Mouse (Mus musculus): ENCODE results near the gene Olfr523. TPM values are rescaled to one million over a fixed set of nuclear protein-coding genes. Genes with fewer than 3 reads are reported as not detected.

Gene Olfr523
- polyA plus RNA-seq, 1 experiment from 2014 or later, result not detected

- Histone ChIP-seq H3K27ac (replicated peaks in 1 of 2; ENCODE audit: control insufficient read depth in 1 of 2, insufficient read depth in 1 of 2, low read depth in 2 of 2, low read length in 2 of 2) (no peak overlapping the region), H3K4me2 (ENCODE audit: low read length) (no peak overlapping the region), H3K4me3 (ENCODE audit: control insufficient read depth in 1 of 2, insufficient read depth in 1 of 2, low read depth in 1 of 2, low read length in 2 of 2) (no peak overlapping the region), H3K4me1 (ENCODE audit: control insufficient read depth in 2 of 2, insufficient read depth in 2 of 2, low read length in 2 of 2) (no peaks in the 10 kb centered on the region), H3K9me3 (ENCODE audit: control insufficient read depth, low read length) (no peaks in the 10 kb centered on the region), H3K36me3 (ENCODE audit: control insufficient read depth, insufficient read depth, low read length) (no peaks in the 10 kb centered on the region), H3K9ac (ENCODE audit: low read length) (no peak overlapping the region), H3K27me3 (ENCODE audit: control insufficient read depth, insufficient read depth, low read length) (no peaks in the 10 kb centered on the region)
- ATAC-seq (ENCODE audit: insufficient number of reproducible peaks, insufficient read depth, low FRiP score, low read depth), result no peak
- WGBS, result 67% methylated on average over 3 of the region's 3 CpGs
Observed at GRCm38 (mm10) chr7:140208677-140209076, 35.7 kb downstream of the Olfr523 start.

- no peaks in the 10 kb centered on the region for H3K9me3 ChIP-seq (ENCODE audit: control insufficient read depth, low read length)
- H3K36me3 ChIP-seq (ENCODE audit: control insufficient read depth, insufficient read depth, low read length), result no peaks in the 10 kb centered on the region
- no peak overlapping the region for H3K9ac ChIP-seq (ENCODE audit: low read length)
- ATAC-seq (ENCODE audit: insufficient number of reproducible peaks, insufficient read depth, low FRiP score, low read depth), result no peak
- no peaks in the 10 kb centered on the region for H3K4me1 ChIP-seq (ENCODE audit: control insufficient read depth in 2 of 2, insufficient read depth in 2 of 2, low read length in 2 of 2)
- no peak overlapping the region for H3K4me3 ChIP-seq (ENCODE audit: control insufficient read depth in 1 of 2, insufficient read depth in 1 of 2, low read depth in 1 of 2, low read length in 2 of 2)
- 72% methylated on average over 5 of the region's 5 CpGs for WGBS
- H3K27me3 ChIP-seq (ENCODE audit: control insufficient read depth, insufficient read depth, low read length), result no peaks in the 10 kb centered on the region
- H3K27ac ChIP-seq (replicated peaks in 1 of 2; ENCODE audit: control insufficient read depth in 1 of 2, insufficient read depth in 1 of 2, low read depth in 2 of 2, low read length in 2 of 2), result no peak overlapping the region
- H3K4me2 ChIP-seq (ENCODE audit: low read length), result no peak overlapping the region
Observed at GRCm38 (mm10) chr7:140213841-140214240, 40.8 kb downstream of the Olfr523 start.

GRCm38 (mm10) chr7:140217967-140218366, 45.0 kb downstream of the Olfr523 start, which contains the start of gene Cd163l1:
Gene Cd163l1, plus strand, starts transcription at chr7:140218267.
- no peaks in the 10 kb centered on the region for H3K36me3 ChIP-seq (ENCODE audit: control insufficient read depth, insufficient read depth, low read length)
- no peaks in the 10 kb centered on the region for H3K9me3 ChIP-seq (ENCODE audit: control insufficient read depth, low read length)
- ATAC-seq (ENCODE audit: insufficient number of reproducible peaks, insufficient read depth, low FRiP score, low read depth), result no peak
- no peak within 1 kb of the TSS for H3K4me3 ChIP-seq (ENCODE audit: control insufficient read depth in 1 of 2, insufficient read depth in 1 of 2, low read depth in 1 of 2, low read length in 2 of 2)
- H3K4me2 ChIP-seq (ENCODE audit: low read length), result no peak within 1 kb of the TSS
- H3K27me3 ChIP-seq (ENCODE audit: control insufficient read depth, insufficient read depth, low read length), result no peaks in the 10 kb centered on the region
- no peak within 1 kb of the TSS for H3K27ac ChIP-seq (replicated peaks in 1 of 2; ENCODE audit: control insufficient read depth in 1 of 2, insufficient read depth in 1 of 2, low read depth in 2 of 2, low read length in 2 of 2)
- WGBS, result 72% methylated on average over 2 of the region's 2 CpGs
- H3K9ac ChIP-seq (ENCODE audit: low read length), result no peak within 1 kb of the TSS
- no peaks in the 10 kb centered on the region for H3K4me1 ChIP-seq (ENCODE audit: control insufficient read depth in 2 of 2, insufficient read depth in 2 of 2, low read length in 2 of 2)

GRCm38 (mm10) chr7:140219268-140219667, 46.3 kb downstream of the Olfr523 start:
- 6% methylated on average over 1 of the region's 1 CpGs for WGBS

GRCm38 (mm10) chr7:140220375-140220774, 47.4 kb downstream of the Olfr523 start:
- Histone ChIP-seq H3K4me3 (ENCODE audit: control insufficient read depth in 1 of 2, insufficient read depth in 1 of 2, low read depth in 1 of 2, low read length in 2 of 2) (no peak overlapping the region), H3K9me3 (ENCODE audit: control insufficient read depth, low read length) (no peaks in the 10 kb centered on the region), H3K27me3 (ENCODE audit: control insufficient read depth, insufficient read depth, low read length) (no peaks in the 10 kb centered on the region), H3K36me3 (ENCODE audit: control insufficient read depth, insufficient read depth, low read length) (no peaks in the 10 kb centered on the region), H3K4me1 (ENCODE audit: control insufficient read depth in 2 of 2, insufficient read depth in 2 of 2, low read length in 2 of 2) (no peaks in the 10 kb centered on the region), H3K27ac (replicated peaks in 1 of 2; ENCODE audit: control insufficient read depth in 1 of 2, insufficient read depth in 1 of 2, low read depth in 2 of 2, low read length in 2 of 2) (no peak overlapping the region), H3K4me2 (ENCODE audit: low read length) (no peak overlapping the region), H3K9ac (ENCODE audit: low read length) (no peak overlapping the region)
- WGBS, result 67% methylated on average over 4 of the region's 4 CpGs
- no peak for ATAC-seq (ENCODE audit: insufficient number of reproducible peaks, insufficient read depth, low FRiP score, low read depth)

More at GRCm38 (mm10) chr7:140219268-140219667, 46.3 kb downstream of the Olfr523 start:
- Histone ChIP-seq H3K27ac (replicated peaks in 1 of 2; ENCODE audit: control insufficient read depth in 1 of 2, insufficient read depth in 1 of 2, low read depth in 2 of 2, low read length in 2 of 2) (no peak overlapping the region), H3K4me2 (ENCODE audit: low read length) (no peak overlapping the region), H3K4me1 (ENCODE audit: control insufficient read depth in 2 of 2, insufficient read depth in 2 of 2, low read length in 2 of 2) (no peaks in the 10 kb centered on the region), H3K27me3 (ENCODE audit: control insufficient read depth, insufficient read depth, low read length) (no peaks in the 10 kb centered on the region), H3K4me3 (ENCODE audit: control insufficient read depth in 1 of 2, insufficient read depth in 1 of 2, low read depth in 1 of 2, low read length in 2 of 2) (no peak overlapping the region), H3K9me3 (ENCODE audit: control insufficient read depth, low read length) (no peaks in the 10 kb centered on the region), H3K9ac (ENCODE audit: low read length) (no peak overlapping the region), H3K36me3 (ENCODE audit: control insufficient read depth, insufficient read depth, low read length) (no peaks in the 10 kb centered on the region)
- ATAC-seq (ENCODE audit: insufficient number of reproducible peaks, insufficient read depth, low FRiP score, low read depth), result no peak

- no peaks in the 10 kb centered on the region for H3K9me3 ChIP-seq (ENCODE audit: control insufficient read depth, low read length)
- H3K27ac ChIP-seq (replicated peaks in 1 of 2; ENCODE audit: control insufficient read depth in 1 of 2, insufficient read depth in 1 of 2, low read depth in 2 of 2, low read length in 2 of 2), result no peak overlapping the region
- 69% methylated on average over 13 of the region's 13 CpGs for WGBS
- H3K9ac ChIP-seq (ENCODE audit: low read length), result no peak overlapping the region
- H3K4me1 ChIP-seq (ENCODE audit: control insufficient read depth in 2 of 2, insufficient read depth in 2 of 2, low read length in 2 of 2), result no peaks in the 10 kb centered on the region
- H3K4me2 ChIP-seq (ENCODE audit: low read length), result no peak overlapping the region
- H3K4me3 ChIP-seq (ENCODE audit: control insufficient read depth in 1 of 2, insufficient read depth in 1 of 2, low read depth in 1 of 2, low read length in 2 of 2), result no peak overlapping the region
- no peaks in the 10 kb centered on the region for H3K36me3 ChIP-seq (ENCODE audit: control insufficient read depth, insufficient read depth, low read length)
- no peaks in the 10 kb centered on the region for H3K27me3 ChIP-seq (ENCODE audit: control insufficient read depth, insufficient read depth, low read length)
- no peak for ATAC-seq (ENCODE audit: insufficient number of reproducible peaks, insufficient read depth, low FRiP score, low read depth)
Observed at GRCm38 (mm10) chr7:140224209-140224608, 51.2 kb downstream of the Olfr523 start.

Other genes with a start within 250 kb of the Olfr523 start
- not detected in 2 replicates for gene Utf1, start 229.4 kb upstream of the Olfr523 start, polyA plus RNA-seq (2014; fragmentation: Nextera tagmentation; extraction: Ambion mirVana)
- gene 6430531B16Rik, start 194.5 kb upstream of the Olfr523 start, polyA plus RNA-seq (2014; fragmentation: Nextera tagmentation; extraction: Ambion mirVana), result 0.22 TPM in 1 of 2 replicates, not detected in the other
- 0.82 and 1.5 TPM in 2 replicates for gene Adam8, start 180.7 kb upstream of the Olfr523 start, polyA plus RNA-seq (2014; fragmentation: Nextera tagmentation; extraction: Ambion mirVana)
- gene Zfp511, start 136.8 kb upstream of the Olfr523 start, polyA plus RNA-seq (2014; fragmentation: Nextera tagmentation; extraction: Ambion mirVana), result 33.7 and 34.6 TPM in 2 replicates
- 32.8 and 34.2 TPM in 2 replicates for gene Tubgcp2, start 136.5 kb upstream of the Olfr523 start, polyA plus RNA-seq (2014; fragmentation: Nextera tagmentation; extraction: Ambion mirVana)
- not detected in 2 replicates for gene Msx3, start 124.1 kb upstream of the Olfr523 start, polyA plus RNA-seq (2014; fragmentation: Nextera tagmentation; extraction: Ambion mirVana)
- gene Caly, start 90.7 kb upstream of the Olfr523 start, polyA plus RNA-seq (2014; fragmentation: Nextera tagmentation; extraction: Ambion mirVana), result 0.20 and 0.42 TPM in 2 replicates
- 0.59 TPM in 1 of 2 replicates, not detected in the other for gene Prap1, start 79.8 kb upstream of the Olfr523 start, polyA plus RNA-seq (2014; fragmentation: Nextera tagmentation; extraction: Ambion mirVana)
- gene Fuom, start 70.8 kb upstream of the Olfr523 start, polyA plus RNA-seq (2014; fragmentation: Nextera tagmentation; extraction: Ambion mirVana), result 108 and 111 TPM in 2 replicates
- gene Paox, start 57.4 kb upstream of the Olfr523 start, polyA plus RNA-seq (2014; fragmentation: Nextera tagmentation; extraction: Ambion mirVana), result 12.4 and 12.5 TPM in 2 replicates
- 220 and 227 TPM in 2 replicates for gene Echs1, start 56.7 kb upstream of the Olfr523 start, polyA plus RNA-seq (2014; fragmentation: Nextera tagmentation; extraction: Ambion mirVana)
- 38.2 and 40.8 TPM in 2 replicates for gene Mtg1, start 35.7 kb upstream of the Olfr523 start, polyA plus RNA-seq (2014; fragmentation: Nextera tagmentation; extraction: Ambion mirVana)
- gene Sprn, start 18.3 kb upstream of the Olfr523 start, polyA plus RNA-seq (2014; fragmentation: Nextera tagmentation; extraction: Ambion mirVana), result 0.11 TPM in 1 of 2 replicates, not detected in the other
- not detected in 2 replicates for gene Olfr522, start 8.5 kb upstream of the Olfr523 start, polyA plus RNA-seq (2014; fragmentation: Nextera tagmentation; extraction: Ambion mirVana)
- not detected in 2 replicates for gene Olfr524, start 32.7 kb downstream of the Olfr523 start, polyA plus RNA-seq (2014; fragmentation: Nextera tagmentation; extraction: Ambion mirVana)
- not detected in 2 replicates for gene Cd163l1, start 45.0 kb downstream of the Olfr523 start, polyA plus RNA-seq (2014; fragmentation: Nextera tagmentation; extraction: Ambion mirVana)
- gene 5830411N06Rik, start 74.1 kb downstream of the Olfr523 start, polyA plus RNA-seq (2014; fragmentation: Nextera tagmentation; extraction: Ambion mirVana), result not detected in 2 replicates
- not detected in 2 replicates for gene Olfr525, start 147.6 kb downstream of the Olfr523 start, polyA plus RNA-seq (2014; fragmentation: Nextera tagmentation; extraction: Ambion mirVana)
- gene Olfr527, start 160.8 kb downstream of the Olfr523 start, polyA plus RNA-seq (2014; fragmentation: Nextera tagmentation; extraction: Ambion mirVana), result not detected in 2 replicates
- not detected in 2 replicates for gene Olfr60, start 188.5 kb downstream of the Olfr523 start, polyA plus RNA-seq (2014; fragmentation: Nextera tagmentation; extraction: Ambion mirVana)
- not detected in 2 replicates for gene Olfr530, start 203.1 kb downstream of the Olfr523 start, polyA plus RNA-seq (2014; fragmentation: Nextera tagmentation; extraction: Ambion mirVana)
- gene Olfr531, start 229.7 kb downstream of the Olfr523 start, polyA plus RNA-seq (2014; fragmentation: Nextera tagmentation; extraction: Ambion mirVana), result not detected in 2 replicates
- not detected in 2 replicates for gene Olfr532, start 248.4 kb downstream of the Olfr523 start, polyA plus RNA-seq (2014; fragmentation: Nextera tagmentation; extraction: Ambion mirVana)

All from heart, embryonic 14.5 days (tissue).